Mouse (Mus musculus) C2C12 (cell line): ENCODE measurements around the gene Papss2.

ENCODE experiments used
- CEBPB ChIP-seq: IDR thresholded peaks from one replicate; pipeline ENCODE4 v1.6.1; 2011; ENCODE audit warnings: low read depth, mild to moderate bottlenecking, control low read depth, moderate library complexity
- CTCF ChIP-seq: IDR thresholded peaks from one replicate; pipeline ENCODE4 v1.5.1; 2011; ENCODE audit not compliant: control insufficient read depth, insufficient read depth, insufficient read length
- USF1 ChIP-seq: IDR thresholded peaks from one replicate; pipeline ENCODE4 v1.6.1; 2011; ENCODE audit warnings: low read depth, mild to moderate bottlenecking, control low read depth, moderate library complexity

- TF ChIP-seq CTCF = peak; percentile 71
- TF ChIP-seq CEBPB = no peak
- TF ChIP-seq USF1 = no peak
These were observed 119.6 kb downstream of the Papss2 start for GRCm38 (mm10) chr19:32715201-32715600.
